Mouse (Mus musculus) brain, embryonic 14.5 days (tissue): ENCODE measurements at regions not wholly inside any gene's neighbourhood (a gene's known extent, or its start where the extent isn't known, plus 50 kb on each side); places are given as distances from the start of the nearest gene placed in this dataset.

Experiments used
- CTCF ChIP-seq: fragments of 200-500 bp; IDR thresholded peaks from 2 replicates; pipeline ENCODE4 v1.5.1; 2012; ENCODE audit warnings: inconsistent platforms, mild to moderate bottlenecking, moderate library complexity, borderline replicate concordance; ENCODE audit not compliant: insufficient read depth, insufficient read length; ENCODE audit errors: extremely low read depth
- POLR2A ChIP-seq: fragments of 200-500 bp; IDR thresholded peaks from 2 replicates; pipeline ENCODE4 v1.6.1; 2012; ENCODE audit warnings: mild to moderate bottlenecking, inconsistent platforms, borderline replicate concordance; ENCODE audit not compliant: poor library complexity, insufficient read depth, insufficient read length, severe bottlenecking; ENCODE audit errors: extremely low read depth

DNA sequence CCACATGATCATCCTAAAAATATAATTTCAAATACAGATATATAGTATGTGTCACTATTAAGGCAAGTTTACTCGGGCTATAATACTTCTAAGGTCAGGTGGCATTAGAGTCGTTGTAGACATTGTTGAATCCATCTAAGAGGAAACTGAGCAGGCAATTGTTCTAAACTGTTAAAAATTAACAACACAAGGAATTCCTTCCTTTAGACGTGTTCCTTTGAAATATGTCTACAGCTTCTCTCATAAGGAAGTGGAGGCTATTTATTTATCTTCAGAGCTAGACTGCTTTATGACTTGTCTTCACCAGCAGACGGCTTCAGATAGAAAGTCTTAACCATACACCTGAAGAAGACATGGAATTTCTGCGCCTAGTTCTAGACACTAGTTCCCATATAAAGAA lies 744.2 kb upstream of the Cited2 start:
- TF ChIP-seq CTCF (no peak), POLR2A (no peak)
